Mouse (Mus musculus): ENCODE results near the gene Olfr690. TPM values are rescaled to one million over a fixed set of nuclear protein-coding genes. Genes with fewer than 3 reads are reported as not detected.

Gene Olfr690
- total and polyA plus RNA-seq, 2 experiments from 2014 or later = 0.22 TPM; not detected in 1

DNA sequence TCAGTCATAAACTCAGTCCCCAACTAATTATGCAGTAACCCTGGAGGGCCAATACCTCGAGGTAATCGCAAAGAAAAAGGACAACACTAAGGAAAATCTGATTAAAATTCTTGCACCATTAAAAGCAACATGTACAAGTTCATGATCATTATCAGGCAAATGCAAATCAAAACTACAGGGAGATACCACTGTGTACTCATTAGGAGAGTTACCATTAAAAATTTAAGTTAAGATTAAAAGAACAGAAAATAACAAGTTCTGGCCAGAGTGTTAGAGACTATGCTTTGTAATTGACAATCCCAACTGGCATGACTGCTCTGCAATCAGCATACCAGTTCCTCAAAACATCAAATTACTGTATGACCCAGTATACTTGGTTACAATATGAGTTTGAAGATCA lies 8.8 kb upstream of the Olfr690 start:
- no peak for DNase-seq (ENCODE audit: low spot score)
- no peak overlapping the region for H3K4me2 ChIP-seq (ENCODE audit: low read depth, low read length, poor library complexity, severe bottlenecking)
- H3K9me3 ChIP-seq (ENCODE audit: low read length) = no peaks in the 10 kb centered on the region
- 54% methylated on average over 2 of the region's 2 CpGs for WGBS
- H3K27ac ChIP-seq (ENCODE audit: low read depth, low read length) = no peak overlapping the region
- H3K9ac ChIP-seq (replicated peaks; ENCODE audit: low read length, poor library complexity, severe bottlenecking) = no peak overlapping the region
- no peak overlapping the region for H3K4me3 ChIP-seq (ENCODE audit: low read depth, low read length)
- no peaks in the 10 kb centered on the region for H3K4me1 ChIP-seq (ENCODE audit: insufficient read depth, low read length)
- peak; percentile 44; the same call in 1 of the 2 replicates for ATAC-seq (ENCODE audit: low FRiP score)
- TF ChIP-seq CTCF (IDR thresholded peaks at IDR 0.05) = no peak
- no peaks in the 10 kb centered on the region for H3K36me3 ChIP-seq (ENCODE audit: insufficient read depth, low read length)
- no peaks in the 10 kb centered on the region for H3K27me3 ChIP-seq (ENCODE audit: insufficient read depth, low read length)

DNA sequence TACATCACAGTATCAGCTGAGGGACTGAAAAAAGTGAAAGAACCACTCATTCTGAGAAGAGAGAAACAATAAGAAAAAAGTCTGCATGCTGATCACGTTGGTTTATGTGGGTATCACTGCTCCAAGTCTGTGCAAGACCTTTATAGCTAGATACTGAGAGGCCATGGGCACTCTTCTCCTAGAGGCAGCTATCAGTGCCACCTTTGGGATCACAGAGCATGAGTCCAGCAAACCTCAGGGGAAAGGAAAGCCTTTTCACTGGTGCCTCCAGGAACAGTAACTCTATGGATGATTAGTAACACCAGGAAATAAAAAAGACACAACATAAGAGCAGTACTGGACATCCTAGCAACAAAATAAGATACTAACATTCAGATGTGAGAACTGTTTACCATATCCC lies 8.3 kb upstream of the Olfr690 start, which contains the start of gene Olfr691:
Gene Olfr691, minus strand, starts transcription at position 101 of the 400 bp plus-strand sequence.
- Histone ChIP-seq H3K9me3 (ENCODE audit: low read length) (no peaks in the 10 kb centered on the region), H3K4me2 (ENCODE audit: low read depth, low read length, poor library complexity, severe bottlenecking) (no peak within 1 kb of the TSS), H3K9ac (replicated peaks; ENCODE audit: low read length, poor library complexity, severe bottlenecking) (no peak within 1 kb of the TSS), H3K27ac (ENCODE audit: low read depth, low read length) (no peak within 1 kb of the TSS), H3K4me1 (ENCODE audit: insufficient read depth, low read length) (no peaks in the 10 kb centered on the region), H3K36me3 (ENCODE audit: insufficient read depth, low read length) (no peaks in the 10 kb centered on the region), H3K27me3 (ENCODE audit: insufficient read depth, low read length) (no peaks in the 10 kb centered on the region), H3K4me3 (ENCODE audit: low read depth, low read length) (no peak within 1 kb of the TSS)
- no peak for DNase-seq (ENCODE audit: low spot score)
- no peak for ATAC-seq (ENCODE audit: low FRiP score)
- WGBS = 65% methylated on average over 1 of the region's 1 CpGs
- TF ChIP-seq CTCF (IDR thresholded peaks at IDR 0.05) = no peak

- Histone ChIP-seq H3K27ac (ENCODE audit: low read depth, low read length) (no peak overlapping the region), H3K27me3 (ENCODE audit: insufficient read depth, low read length) (no peaks in the 10 kb centered on the region), H3K9ac (replicated peaks; ENCODE audit: low read length, poor library complexity, severe bottlenecking) (no peak overlapping the region), H3K4me3 (ENCODE audit: low read depth, low read length) (no peak overlapping the region), H3K4me2 (ENCODE audit: low read depth, low read length, poor library complexity, severe bottlenecking) (no peak overlapping the region), H3K36me3 (ENCODE audit: insufficient read depth, low read length) (no peaks in the 10 kb centered on the region), H3K4me1 (ENCODE audit: insufficient read depth, low read length) (no peaks in the 10 kb centered on the region), H3K9me3 (ENCODE audit: low read length) (no peaks in the 10 kb centered on the region)
- DNase-seq (ENCODE audit: low spot score) (no peak), ATAC-seq (ENCODE audit: low FRiP score) (no peak)
- WGBS = 73% methylated on average over 2 of the region's 2 CpGs
- TF ChIP-seq CTCF (IDR thresholded peaks at IDR 0.05) = no peak
Measured at GRCm38 (mm10) chr7:105325302-105325701, 8.6 kb downstream of the Olfr690 start.

GRCm38 (mm10) chr7:105310865-105311264 lies 23.0 kb downstream of the Olfr690 start, which contains the start of gene Olfr689:
Olfr689 (plus strand) TSS chr7:105311165.
- Histone ChIP-seq H3K36me3 (ENCODE audit: insufficient read depth, low read length) (no peaks in the 10 kb centered on the region), H3K4me3 (ENCODE audit: low read depth, low read length) (no peak within 1 kb of the TSS)
- no peak for TF ChIP-seq CTCF (IDR thresholded peaks at IDR 0.05)

DNA sequence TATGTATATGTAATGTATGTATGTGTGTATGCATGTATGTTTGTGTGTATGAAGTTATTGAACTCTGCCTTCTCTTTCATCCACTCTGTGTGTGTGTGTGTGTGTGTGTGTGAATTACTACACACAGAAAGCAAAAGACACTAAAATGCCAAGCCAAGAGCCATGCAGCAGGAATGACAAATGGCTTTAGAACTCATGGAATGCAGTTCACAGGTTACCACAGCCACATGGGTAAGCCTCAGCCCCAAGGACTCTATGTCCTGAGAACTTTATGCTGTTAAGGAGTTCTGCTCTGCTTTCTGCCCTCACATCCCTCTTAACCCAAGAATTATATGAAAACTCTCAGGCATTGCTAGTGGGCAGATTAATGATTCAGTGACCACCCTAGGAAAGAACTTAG lies 43.9 kb downstream of the Olfr690 start:
- Histone ChIP-seq H3K4me3 (ENCODE audit: low read depth, low read length) (no peak overlapping the region), H3K4me1 (ENCODE audit: insufficient read depth, low read length) (no peaks in the 10 kb centered on the region), H3K27ac (ENCODE audit: low read depth, low read length) (no peak overlapping the region), H3K27me3 (ENCODE audit: insufficient read depth, low read length) (no peaks in the 10 kb centered on the region), H3K9me3 (ENCODE audit: low read length) (no peaks in the 10 kb centered on the region), H3K36me3 (ENCODE audit: insufficient read depth, low read length) (no peaks in the 10 kb centered on the region), H3K4me2 (ENCODE audit: low read depth, low read length, poor library complexity, severe bottlenecking) (no peak overlapping the region), H3K9ac (replicated peaks; ENCODE audit: low read length, poor library complexity, severe bottlenecking) (no peak overlapping the region)
- no peak for TF ChIP-seq CTCF (IDR thresholded peaks at IDR 0.05)
- no peak for DNase-seq (ENCODE audit: low spot score)
- no peak for ATAC-seq (ENCODE audit: low FRiP score)

More at GRCm38 (mm10) chr7:105310865-105311264, 23.0 kb downstream of the Olfr690 start, which contains the start of gene Olfr689:
- DNase-seq (ENCODE audit: low spot score) = no peak
- H3K9ac ChIP-seq (replicated peaks; ENCODE audit: low read length, poor library complexity, severe bottlenecking) = no peak within 1 kb of the TSS
- no peak within 1 kb of the TSS for H3K27ac ChIP-seq (ENCODE audit: low read depth, low read length)
- no peak for ATAC-seq (ENCODE audit: low FRiP score)
- H3K27me3 ChIP-seq (ENCODE audit: insufficient read depth, low read length) = no peaks in the 10 kb centered on the region
- H3K4me1 ChIP-seq (ENCODE audit: insufficient read depth, low read length) = no peaks in the 10 kb centered on the region
- WGBS = 82% methylated on average over 1 of the region's 1 CpGs
- no peaks in the 10 kb centered on the region for H3K9me3 ChIP-seq (ENCODE audit: low read length)
- no peak within 1 kb of the TSS for H3K4me2 ChIP-seq (ENCODE audit: low read depth, low read length, poor library complexity, severe bottlenecking)

GRCm38 (mm10) chr7:105287795-105288194 lies 46.1 kb downstream of the Olfr690 start, which contains the start of gene Olfr688:
Olfr688 (plus strand) TSS chr7:105288095.
- 79% methylated on average over 6 of the region's 6 CpGs for whole genome bisulfite sequencing
- no peak within 1 kb of the TSS for H3K4me2 ChIP-seq (ENCODE audit: low read depth, low read length, poor library complexity, severe bottlenecking)
- H3K4me3 ChIP-seq (ENCODE audit: low read depth, low read length) = no peak within 1 kb of the TSS
- no peak within 1 kb of the TSS for H3K27ac ChIP-seq (ENCODE audit: low read depth, low read length)
- no peaks in the 10 kb centered on the region for H3K27me3 ChIP-seq (ENCODE audit: insufficient read depth, low read length)
- H3K9ac ChIP-seq (replicated peaks; ENCODE audit: low read length, poor library complexity, severe bottlenecking) = no peak within 1 kb of the TSS
- H3K9me3 ChIP-seq (ENCODE audit: low read length) = no peaks in the 10 kb centered on the region
- no peaks in the 10 kb centered on the region for H3K4me1 ChIP-seq (ENCODE audit: insufficient read depth, low read length)
- DNase-seq (ENCODE audit: low spot score) (no peak), ATAC-seq (ENCODE audit: low FRiP score) (no peak)
- no peaks in the 10 kb centered on the region for H3K36me3 ChIP-seq (ENCODE audit: insufficient read depth, low read length)
- no peak for TF ChIP-seq CTCF (IDR thresholded peaks at IDR 0.05)

Other genes starting within 250 kb of the Olfr690 start
- not detected in 2 replicates for gene Olfr680-ps1, start 241.3 kb downstream of the Olfr690 start, total RNA-seq (2014; rRNA removed)
- not detected in 2 replicates for gene Olfr680-ps1, start 241.3 kb downstream of the Olfr690 start, polyA plus RNA-seq (2015; fragmentation: Nextera tagmentation; extraction: Ambion mirVana)
- not detected in 2 replicates for gene Olfr681, start 217.3 kb downstream of the Olfr690 start, total RNA-seq (2014; rRNA removed)
- not detected in 2 replicates for gene Olfr681, start 217.3 kb downstream of the Olfr690 start, polyA plus RNA-seq (2015; fragmentation: Nextera tagmentation; extraction: Ambion mirVana)
- gene Olfr683, start 187.1 kb downstream of the Olfr690 start, total RNA-seq (2014; rRNA removed) = not detected in 2 replicates
- gene Olfr683, start 187.1 kb downstream of the Olfr690 start, polyA plus RNA-seq (2015; fragmentation: Nextera tagmentation; extraction: Ambion mirVana) = not detected in 2 replicates
- gene Olfr684, start 170.5 kb downstream of the Olfr690 start, total RNA-seq (2014; rRNA removed) = not detected in 2 replicates
- gene Olfr684, start 170.5 kb downstream of the Olfr690 start, polyA plus RNA-seq (2015; fragmentation: Nextera tagmentation; extraction: Ambion mirVana) = not detected in 2 replicates
- gene Olfr685, start 148.1 kb downstream of the Olfr690 start, total RNA-seq (2014; rRNA removed) = not detected in 2 replicates
- gene Olfr685, start 148.1 kb downstream of the Olfr690 start, polyA plus RNA-seq (2015; fragmentation: Nextera tagmentation; extraction: Ambion mirVana) = not detected in 2 replicates
- gene Olfr686, start 126.6 kb downstream of the Olfr690 start, total RNA-seq (2014; rRNA removed) = not detected in 2 replicates
- gene Olfr686, start 126.6 kb downstream of the Olfr690 start, polyA plus RNA-seq (2015; fragmentation: Nextera tagmentation; extraction: Ambion mirVana) = not detected in 2 replicates
- not detected in 2 replicates for gene Olfr688, start 46.0 kb downstream of the Olfr690 start, total RNA-seq (2014; rRNA removed)
- gene Olfr688, start 46.0 kb downstream of the Olfr690 start, polyA plus RNA-seq (2015; fragmentation: Nextera tagmentation; extraction: Ambion mirVana) = not detected in 2 replicates
- not detected in 2 replicates for gene Olfr689, start 22.9 kb downstream of the Olfr690 start, total RNA-seq (2014; rRNA removed)
- 0.05 TPM in 1 of 2 replicates, not detected in the other for gene Olfr689, start 22.9 kb downstream of the Olfr690 start, polyA plus RNA-seq (2015; fragmentation: Nextera tagmentation; extraction: Ambion mirVana)
- 0.76 and 2.6 TPM in 2 replicates for gene Olfr691, start 8.2 kb upstream of the Olfr690 start, total RNA-seq (2014; rRNA removed)
- 0.09 and 0.26 TPM in 2 replicates for gene Olfr691, start 8.2 kb upstream of the Olfr690 start, polyA plus RNA-seq (2015; fragmentation: Nextera tagmentation; extraction: Ambion mirVana)
- not detected in 2 replicates for gene Olfr692, start 34.1 kb upstream of the Olfr690 start, total RNA-seq (2014; rRNA removed)
- 0.14 TPM in 1 of 2 replicates, not detected in the other for gene Olfr692, start 34.1 kb upstream of the Olfr690 start, polyA plus RNA-seq (2015; fragmentation: Nextera tagmentation; extraction: Ambion mirVana)
- gene Gm5901, start 40.9 kb upstream of the Olfr690 start, total RNA-seq (2014; rRNA removed) = not detected in 2 replicates
- 0.48 and 0.57 TPM in 2 replicates for gene Gm5901, start 40.9 kb upstream of the Olfr690 start, polyA plus RNA-seq (2015; fragmentation: Nextera tagmentation; extraction: Ambion mirVana)
- gene Fam160a2, start 66.0 kb upstream of the Olfr690 start, total RNA-seq (2014; rRNA removed) = 33.4 and 35.8 TPM in 2 replicates
- 37.3 and 37.6 TPM in 2 replicates for gene Fam160a2, start 66.0 kb upstream of the Olfr690 start, polyA plus RNA-seq (2015; fragmentation: Nextera tagmentation; extraction: Ambion mirVana)
- gene Cnga4, start 70.5 kb upstream of the Olfr690 start, total RNA-seq (2014; rRNA removed) = 0.49 TPM in 1 of 2 replicates, not detected in the other
- 0.21 and 0.26 TPM in 2 replicates for gene Cnga4, start 70.5 kb upstream of the Olfr690 start, polyA plus RNA-seq (2015; fragmentation: Nextera tagmentation; extraction: Ambion mirVana)
- gene Cckbr, start 91.6 kb upstream of the Olfr690 start, total RNA-seq (2014; rRNA removed) = 9.9 and 12.0 TPM in 2 replicates
- 6.3 and 7.7 TPM in 2 replicates for gene Cckbr, start 91.6 kb upstream of the Olfr690 start, polyA plus RNA-seq (2015; fragmentation: Nextera tagmentation; extraction: Ambion mirVana)
- 24.8 and 33.5 TPM in 2 replicates for gene Cavin3, start 148.2 kb upstream of the Olfr690 start, total RNA-seq (2014; rRNA removed)
- gene Cavin3, start 148.2 kb upstream of the Olfr690 start, polyA plus RNA-seq (2015; fragmentation: Nextera tagmentation; extraction: Ambion mirVana) = 34.6 and 40.4 TPM in 2 replicates
- 162 and 182 TPM in 2 replicates for gene Smpd1, start 220.3 kb upstream of the Olfr690 start, total RNA-seq (2014; rRNA removed)
- 115 and 127 TPM in 2 replicates for gene Smpd1, start 220.3 kb upstream of the Olfr690 start, polyA plus RNA-seq (2015; fragmentation: Nextera tagmentation; extraction: Ambion mirVana)
- 391 and 571 TPM in 2 replicates for gene Apbb1, start 247.5 kb upstream of the Olfr690 start, total RNA-seq (2014; rRNA removed)
- 341 and 372 TPM in 2 replicates for gene Apbb1, start 247.5 kb upstream of the Olfr690 start, polyA plus RNA-seq (2015; fragmentation: Nextera tagmentation; extraction: Ambion mirVana)